Mouse (Mus musculus): ENCODE measurements around the gene Gprin3. TPM values are rescaled to one million over a fixed set of nuclear protein-coding genes. Genes with fewer than 3 reads are reported as not detected.

Gprin3 gene
- polyA plus RNA-seq, 1 experiment = 0.19 TPM

DNA sequence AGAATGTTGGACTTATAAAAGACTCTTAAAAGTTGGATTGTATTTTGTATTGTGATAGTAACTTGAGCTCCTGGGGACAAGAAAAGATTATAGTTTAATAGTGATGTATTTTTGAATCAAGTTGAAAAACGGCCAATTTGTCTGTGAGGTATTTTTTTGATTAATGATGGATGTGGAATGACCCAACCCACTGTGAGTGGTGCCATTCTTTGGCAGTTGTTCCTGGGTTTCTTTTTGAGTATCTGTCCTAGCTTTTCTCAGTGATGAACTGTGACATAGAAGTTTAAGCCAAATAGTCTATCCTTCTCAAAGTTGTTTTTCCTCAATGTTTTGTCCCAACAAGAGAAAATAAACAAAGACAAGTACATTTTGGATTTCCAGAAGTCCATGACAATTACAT, 7.0 kb upstream of the Gprin3 start:
- H3K9ac ChIP-seq (ENCODE audit: low read depth, poor library complexity, severe bottlenecking) = no peak overlapping the region
- H3K27ac ChIP-seq (ENCODE audit: insufficient read depth, low read length) = no peak overlapping the region
- no peaks in the 10 kb centered on the region for H3K27me3 ChIP-seq (ENCODE audit: control insufficient read depth, insufficient read depth, low read length, poor library complexity, severe bottlenecking)
- H3K4me3 ChIP-seq (ENCODE audit: low read depth, low read length) = no peak overlapping the region
- TF ChIP-seq CTCF (IDR thresholded peaks at IDR 0.05; ENCODE audit: low read depth, low read length) (no peak), EP300 (IDR thresholded peaks at IDR 0.05; ENCODE audit: insufficient read depth, low read depth, low read length) (no peak), POLR2A (IDR thresholded peaks at IDR 0.05; ENCODE audit: insufficient read depth, low read length) (no peak)
- H3K9me3 ChIP-seq (replicated peaks; ENCODE audit: control insufficient read depth, insufficient read depth, low read length, poor library complexity, severe bottlenecking) = no peaks in the 10 kb centered on the region
- H3K4me1 ChIP-seq (ENCODE audit: control insufficient read depth, insufficient read depth, low read length) = no peaks in the 10 kb centered on the region
- no peaks in the 10 kb centered on the region for H3K36me3 ChIP-seq (ENCODE audit: control insufficient read depth, insufficient read depth, low read length, poor library complexity, severe bottlenecking)

DNA sequence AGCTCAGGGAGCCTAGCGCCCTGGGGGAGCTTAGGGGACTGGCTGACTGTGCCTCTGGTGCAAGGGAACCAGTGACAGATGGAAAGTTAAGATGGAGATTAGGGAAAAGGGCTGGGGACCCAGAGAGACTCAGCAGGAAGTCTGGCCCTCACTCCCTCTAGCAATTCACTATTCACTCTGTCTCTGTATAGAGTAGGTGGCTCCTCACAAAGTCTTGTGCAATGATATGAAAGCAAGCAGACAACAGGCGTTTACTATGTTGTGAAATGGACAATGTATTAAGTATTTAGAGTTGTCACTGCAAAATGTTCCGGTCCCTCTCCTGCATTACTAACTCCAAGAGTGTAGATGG, 416 bp upstream of the Gprin3 start:
- Histone ChIP-seq H3K4me3 (ENCODE audit: low read depth, low read length) (peak overlapping the region; percentile 59), H3K36me3 (ENCODE audit: control insufficient read depth, insufficient read depth, low read length, poor library complexity, severe bottlenecking) (no peaks in the 10 kb centered on the region), H3K9me3 (replicated peaks; ENCODE audit: control insufficient read depth, insufficient read depth, low read length, poor library complexity, severe bottlenecking) (no peaks in the 10 kb centered on the region), H3K27me3 (ENCODE audit: control insufficient read depth, insufficient read depth, low read length, poor library complexity, severe bottlenecking) (0 out of 2 replicates have a peak, but pooled peaks cover 1% of the 10 kb centered on the region), H3K4me1 (ENCODE audit: control insufficient read depth, insufficient read depth, low read length) (no peaks in the 10 kb centered on the region), H3K9ac (ENCODE audit: low read depth, poor library complexity, severe bottlenecking) (peak overlapping the region; percentile 1; the same call in 1 of the 2 replicates), H3K27ac (ENCODE audit: insufficient read depth, low read length) (no peak overlapping the region)
- no peak for TF ChIP-seq POLR2A (IDR thresholded peaks at IDR 0.05; ENCODE audit: insufficient read depth, low read length)
- no peak for TF ChIP-seq EP300 (IDR thresholded peaks at IDR 0.05; ENCODE audit: insufficient read depth, low read depth, low read length)
- no peak for TF ChIP-seq CTCF (IDR thresholded peaks at IDR 0.05; ENCODE audit: low read depth, low read length)

DNA sequence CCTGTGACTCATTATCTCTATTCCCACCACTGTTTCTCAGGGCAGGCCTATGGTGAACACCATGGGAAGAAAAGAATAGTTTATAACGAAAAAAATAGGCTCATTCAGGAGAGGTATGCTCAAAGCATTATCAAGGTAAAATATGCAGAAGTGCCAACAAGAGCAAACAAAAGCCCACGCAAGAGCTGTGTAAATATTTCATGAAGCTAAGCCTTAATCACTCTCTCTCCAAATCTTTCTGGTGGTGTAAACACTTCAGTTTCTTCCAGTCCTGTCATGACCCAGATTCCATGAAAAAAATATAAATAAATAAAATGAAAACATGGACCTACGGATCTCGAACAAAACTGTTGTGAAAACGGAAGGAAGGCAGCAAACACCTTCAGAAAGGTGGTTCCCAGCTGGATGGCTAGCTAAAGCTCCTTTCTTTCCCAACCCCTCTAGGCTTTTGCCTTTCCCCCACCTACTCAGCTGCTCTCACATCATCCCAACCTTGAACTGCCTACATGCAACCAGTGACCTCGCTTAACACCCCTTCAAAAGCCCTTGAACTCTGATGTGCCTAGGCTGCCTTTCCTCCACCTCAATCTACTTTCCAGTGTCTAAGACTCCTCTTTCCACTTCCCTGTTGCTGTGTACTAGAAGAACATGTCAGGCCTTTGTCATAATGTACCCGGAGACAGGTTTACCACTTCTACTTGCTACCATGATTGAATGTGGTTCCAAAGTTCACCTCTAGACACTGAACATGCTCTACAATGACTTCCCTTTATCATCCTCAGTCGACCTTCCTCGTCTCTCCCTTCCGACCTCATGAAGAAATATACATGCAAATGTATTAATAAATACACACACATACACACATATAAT, 988 bp downstream of the Gprin3 start:
- no peak overlapping the region for H3K27ac ChIP-seq (ENCODE audit: insufficient read depth, low read length)
- H3K4me3 ChIP-seq (ENCODE audit: low read depth, low read length) = no peak overlapping the region
- no peaks in the 10 kb centered on the region for H3K36me3 ChIP-seq (ENCODE audit: control insufficient read depth, insufficient read depth, low read length, poor library complexity, severe bottlenecking)
- no peaks in the 10 kb centered on the region for H3K4me1 ChIP-seq (ENCODE audit: control insufficient read depth, insufficient read depth, low read length)
- TF ChIP-seq POLR2A (IDR thresholded peaks at IDR 0.05; ENCODE audit: insufficient read depth, low read length) (no peak), CTCF (IDR thresholded peaks at IDR 0.05; ENCODE audit: low read depth, low read length) (no peak), EP300 (IDR thresholded peaks at IDR 0.05; ENCODE audit: insufficient read depth, low read depth, low read length) (no peak)
- H3K9ac ChIP-seq (ENCODE audit: low read depth, poor library complexity, severe bottlenecking) = no peak overlapping the region
- 0 out of 2 replicates have a peak, but pooled peaks cover 1% of the 10 kb centered on the region for H3K27me3 ChIP-seq (ENCODE audit: control insufficient read depth, insufficient read depth, low read length, poor library complexity, severe bottlenecking)
- no peaks in the 10 kb centered on the region for H3K9me3 ChIP-seq (replicated peaks; ENCODE audit: control insufficient read depth, insufficient read depth, low read length, poor library complexity, severe bottlenecking)

DNA sequence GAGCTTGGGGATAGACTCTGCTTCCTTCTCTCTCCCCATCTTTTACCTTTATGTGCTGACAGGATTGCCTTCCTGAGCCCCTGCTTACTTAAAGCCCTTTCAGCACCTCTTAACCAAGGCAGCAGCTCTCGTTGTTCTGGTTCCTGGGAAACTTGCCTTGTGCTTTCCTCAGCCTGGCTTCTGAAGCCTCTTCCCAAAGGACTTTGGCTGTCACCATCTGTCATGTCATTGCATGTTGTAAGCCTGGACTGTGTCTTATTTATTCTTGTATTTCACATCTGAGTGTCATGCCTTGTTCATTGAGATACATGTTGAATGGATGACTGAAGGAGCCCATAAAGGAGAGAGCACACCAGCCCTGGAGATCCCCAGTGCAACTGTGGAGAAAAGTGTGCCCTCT, 2.3 kb downstream of the Gprin3 start:
- H3K4me1 ChIP-seq (ENCODE audit: control insufficient read depth, insufficient read depth, low read length) = no peaks in the 10 kb centered on the region
- H3K9ac ChIP-seq (ENCODE audit: low read depth, poor library complexity, severe bottlenecking) = no peak overlapping the region
- H3K4me3 ChIP-seq (ENCODE audit: low read depth, low read length) = no peak overlapping the region
- H3K9me3 ChIP-seq (replicated peaks; ENCODE audit: control insufficient read depth, insufficient read depth, low read length, poor library complexity, severe bottlenecking) = no peaks in the 10 kb centered on the region
- H3K27ac ChIP-seq (ENCODE audit: insufficient read depth, low read length) = no peak overlapping the region
- H3K36me3 ChIP-seq (ENCODE audit: control insufficient read depth, insufficient read depth, low read length, poor library complexity, severe bottlenecking) = no peaks in the 10 kb centered on the region
- 0 out of 2 replicates have a peak, but pooled peaks cover 1% of the 10 kb centered on the region for H3K27me3 ChIP-seq (ENCODE audit: control insufficient read depth, insufficient read depth, low read length, poor library complexity, severe bottlenecking)
- TF ChIP-seq CTCF (IDR thresholded peaks at IDR 0.05; ENCODE audit: low read depth, low read length) (no peak), POLR2A (IDR thresholded peaks at IDR 0.05; ENCODE audit: insufficient read depth, low read length) (no peak), EP300 (IDR thresholded peaks at IDR 0.05; ENCODE audit: insufficient read depth, low read depth, low read length) (no peak)

DNA sequence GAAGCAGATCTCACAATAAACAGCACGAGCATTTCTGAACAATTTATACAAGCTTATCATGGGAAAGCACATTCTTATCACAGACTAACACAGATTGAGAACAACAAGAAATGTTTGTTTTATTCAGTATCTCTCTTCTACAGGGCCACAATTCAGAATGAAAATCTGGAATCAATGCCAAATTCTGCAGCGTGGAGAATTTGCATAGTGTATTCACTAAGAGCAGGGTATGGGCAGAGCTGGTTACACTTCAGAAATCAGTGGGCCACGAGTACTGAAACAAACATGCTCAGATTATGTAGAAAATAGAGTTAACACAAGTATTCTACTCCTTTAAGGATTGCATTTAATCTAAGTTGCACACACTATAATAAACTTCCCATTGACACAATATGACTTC, 6.8 kb downstream of the Gprin3 start:
- no peaks in the 10 kb centered on the region for H3K9me3 ChIP-seq (replicated peaks; ENCODE audit: control insufficient read depth, insufficient read depth, low read length, poor library complexity, severe bottlenecking)
- H3K4me1 ChIP-seq (ENCODE audit: control insufficient read depth, insufficient read depth, low read length) = no peaks in the 10 kb centered on the region
- no peak overlapping the region for H3K9ac ChIP-seq (ENCODE audit: low read depth, poor library complexity, severe bottlenecking)
- no peaks in the 10 kb centered on the region for H3K36me3 ChIP-seq (ENCODE audit: control insufficient read depth, insufficient read depth, low read length, poor library complexity, severe bottlenecking)
- no peak for TF ChIP-seq CTCF (IDR thresholded peaks at IDR 0.05; ENCODE audit: low read depth, low read length)
- no peak for TF ChIP-seq EP300 (IDR thresholded peaks at IDR 0.05; ENCODE audit: insufficient read depth, low read depth, low read length)
- TF ChIP-seq POLR2A (IDR thresholded peaks at IDR 0.05; ENCODE audit: insufficient read depth, low read length) = no peak
- no peaks in the 10 kb centered on the region for H3K27me3 ChIP-seq (ENCODE audit: control insufficient read depth, insufficient read depth, low read length, poor library complexity, severe bottlenecking)
- no peak overlapping the region for H3K4me3 ChIP-seq (ENCODE audit: low read depth, low read length)
- H3K27ac ChIP-seq (ENCODE audit: insufficient read depth, low read length) = no peak overlapping the region

DNA sequence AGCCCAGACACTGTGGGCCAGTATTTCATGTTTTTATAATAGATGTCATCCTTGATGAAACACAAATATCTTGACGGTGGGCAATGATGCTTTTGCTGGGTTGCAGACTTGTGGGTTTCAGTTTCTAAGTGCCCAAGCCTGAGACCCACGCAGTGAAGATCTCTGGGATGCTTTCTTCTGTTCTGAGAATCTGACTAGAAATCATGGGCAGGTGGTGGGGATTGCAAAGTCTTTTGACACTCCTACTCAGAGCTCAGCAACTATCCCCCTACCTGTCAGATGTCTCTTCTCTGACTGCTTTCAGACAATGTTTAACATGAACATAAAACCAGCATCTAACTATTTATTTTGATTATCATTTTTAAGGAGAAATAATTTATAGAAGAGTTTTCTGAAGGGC, 7.4 kb downstream of the Gprin3 start:
- Histone ChIP-seq H3K4me1 (ENCODE audit: control insufficient read depth, insufficient read depth, low read length) (no peaks in the 10 kb centered on the region), H3K9ac (ENCODE audit: low read depth, poor library complexity, severe bottlenecking) (no peak overlapping the region), H3K36me3 (ENCODE audit: control insufficient read depth, insufficient read depth, low read length, poor library complexity, severe bottlenecking) (no peaks in the 10 kb centered on the region), H3K9me3 (replicated peaks; ENCODE audit: control insufficient read depth, insufficient read depth, low read length, poor library complexity, severe bottlenecking) (no peaks in the 10 kb centered on the region), H3K27ac (ENCODE audit: insufficient read depth, low read length) (no peak overlapping the region), H3K27me3 (ENCODE audit: control insufficient read depth, insufficient read depth, low read length, poor library complexity, severe bottlenecking) (no peaks in the 10 kb centered on the region), H3K4me3 (ENCODE audit: low read depth, low read length) (no peak overlapping the region)
- TF ChIP-seq EP300 (IDR thresholded peaks at IDR 0.05; ENCODE audit: insufficient read depth, low read depth, low read length) = no peak

Measured in ES-Bruce4 (cell line).